Mouse (Mus musculus) splenic B cell, adult 2 months (primary cell): Measurements from ENCODE around the gene Ginm1.
"Not testable (repeated sequence)": the region's sequence is repeated elsewhere in the genome, so short reads cannot be mapped to it uniquely, and the experiment has no call there.

Experiments used
- DNase-seq: peaks from one replicate; pipeline ENCODE4 v3.0.0-alpha.2; 2011; ENCODE audit warnings: low read depth, low spot score
- H3K27me3 ChIP-seq: 2 replicates; pipeline ENCODE4 v1.6.1; 2012; ENCODE audit warnings: mild to moderate bottlenecking, low read length, moderate library complexity, mixed read lengths; ENCODE audit not compliant: control insufficient read depth, poor library complexity, insufficient read depth, severe bottlenecking
- H3K36me3 ChIP-seq: 2 replicates; pipeline ENCODE4 v1.6.1; 2012; ENCODE audit warnings: mild to moderate bottlenecking, low read length, moderate library complexity, mixed read lengths; ENCODE audit not compliant: control insufficient read depth, poor library complexity, insufficient read depth, severe bottlenecking

Ginm1 gene

DNA sequence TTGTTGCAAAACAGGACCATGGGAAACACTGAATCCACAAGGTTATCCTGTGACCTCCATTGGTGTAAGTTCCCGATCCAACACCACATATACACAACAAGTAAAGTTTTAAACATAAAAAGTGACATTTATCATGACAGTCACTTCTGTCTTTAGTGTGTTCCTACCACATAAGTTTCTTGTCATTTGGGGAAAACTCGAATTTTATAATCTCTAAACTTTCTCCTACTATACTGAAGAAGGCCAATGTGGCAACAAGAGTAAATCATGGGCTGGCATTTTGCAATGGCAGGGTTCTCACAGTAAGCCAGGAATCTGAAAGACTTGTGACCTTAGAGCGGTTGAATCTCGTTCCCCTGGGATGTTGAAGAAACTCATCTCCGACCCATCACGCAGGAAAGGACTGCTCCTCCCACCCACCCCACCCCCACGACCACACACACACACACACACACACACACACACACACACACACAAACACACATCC, 12.8 kb downstream of the Ginm1 start:
- peaks cover 2% of the 10 kb centered on the region for H3K36me3 ChIP-seq
- H3K27me3 ChIP-seq: no peaks in the 10 kb centered on the region
- no peak for DNase-seq

DNA sequence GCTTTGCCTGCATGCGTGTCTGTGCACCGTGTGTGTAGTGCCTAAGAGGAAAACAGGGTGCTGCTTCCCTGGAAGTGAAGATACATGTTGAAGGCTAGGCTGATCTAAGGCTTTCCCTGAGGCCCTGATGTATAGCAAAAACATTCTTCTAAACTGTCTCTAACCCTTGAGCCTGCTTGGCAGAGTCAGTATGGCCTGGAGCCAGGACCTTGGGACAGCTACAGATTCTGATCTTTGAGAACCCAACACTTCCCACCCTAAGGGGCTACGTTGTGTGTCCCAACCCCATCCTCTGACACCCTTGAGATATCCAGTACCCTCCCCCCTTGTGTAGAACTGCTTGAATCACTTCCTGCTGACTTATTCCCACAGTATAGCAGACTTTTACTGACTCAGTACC, 14.3 kb downstream of the Ginm1 start:
- peaks cover 5% of the 10 kb centered on the region for H3K36me3 ChIP-seq
- H3K27me3 ChIP-seq: no peaks in the 10 kb centered on the region
- no peak for DNase-seq

DNA sequence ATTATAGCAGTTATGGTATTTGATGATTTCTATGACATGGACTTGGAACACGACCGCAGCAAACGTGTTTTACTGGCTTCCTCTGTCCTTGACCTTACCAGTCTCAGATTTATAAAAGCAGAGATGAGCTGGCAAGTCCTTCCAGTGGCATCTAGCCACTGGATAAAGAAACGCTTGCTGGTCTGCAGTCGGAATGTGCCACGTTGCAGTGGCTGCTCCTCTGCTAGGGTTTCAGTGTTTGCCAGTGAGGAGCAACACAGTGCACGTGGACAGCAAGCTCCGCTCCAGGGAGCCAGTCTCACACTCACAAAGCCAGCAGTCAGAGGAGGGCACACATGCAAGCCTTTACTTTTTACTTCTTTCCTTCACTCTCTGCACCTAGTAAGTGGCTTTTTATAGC, 17.2 kb downstream of the Ginm1 start:
- H3K36me3 ChIP-seq: peaks cover 5% of the 10 kb centered on the region
- no peaks in the 10 kb centered on the region for H3K27me3 ChIP-seq
- no peak for DNase-seq

DNA sequence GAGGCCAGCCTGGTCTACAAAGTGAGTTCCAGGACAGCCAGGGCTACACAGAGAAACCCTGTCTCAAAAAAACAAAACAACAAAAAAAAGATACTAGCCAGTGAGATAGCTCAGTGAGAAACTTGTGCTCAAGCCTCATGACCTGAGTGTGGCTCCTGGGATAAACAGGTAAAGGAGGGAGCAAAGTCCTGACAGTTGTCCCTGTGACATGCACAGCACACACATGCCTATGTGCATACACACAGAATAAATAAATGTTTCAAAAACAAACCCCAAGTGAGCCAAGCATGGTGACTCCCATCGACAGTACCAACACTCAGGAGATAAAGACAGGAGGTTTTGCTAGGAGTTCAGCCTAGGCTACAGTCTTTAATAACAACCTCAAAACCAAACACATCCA, 19.9 kb downstream of the Ginm1 start:
- no peak for DNase-seq
- Histone ChIP-seq H3K27me3 (no peaks in the 10 kb centered on the region), H3K36me3 (peaks cover 5% of the 10 kb centered on the region)

DNA sequence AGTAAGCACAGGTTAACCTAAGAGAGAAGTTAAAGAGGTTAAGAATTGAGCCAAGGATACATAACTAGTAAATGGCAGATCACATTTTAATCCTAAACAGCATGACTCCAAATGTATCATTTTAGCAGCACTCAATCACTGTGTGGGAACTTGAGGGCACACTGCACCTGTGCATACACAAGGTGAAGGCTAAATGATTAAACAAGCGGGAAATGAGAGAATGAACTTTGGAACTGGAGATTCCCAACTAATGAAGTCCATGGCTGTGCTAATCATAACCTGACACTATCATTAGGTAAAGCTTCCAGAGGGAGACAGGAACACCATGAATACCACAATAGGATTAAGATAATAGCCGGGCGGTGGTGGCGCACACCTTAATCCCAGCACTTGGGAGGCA, 20.3 kb downstream of the Ginm1 start:
- no peak for DNase-seq
- peaks cover 5% of the 10 kb centered on the region for H3K36me3 ChIP-seq
- no peaks in the 10 kb centered on the region for H3K27me3 ChIP-seq

DNA sequence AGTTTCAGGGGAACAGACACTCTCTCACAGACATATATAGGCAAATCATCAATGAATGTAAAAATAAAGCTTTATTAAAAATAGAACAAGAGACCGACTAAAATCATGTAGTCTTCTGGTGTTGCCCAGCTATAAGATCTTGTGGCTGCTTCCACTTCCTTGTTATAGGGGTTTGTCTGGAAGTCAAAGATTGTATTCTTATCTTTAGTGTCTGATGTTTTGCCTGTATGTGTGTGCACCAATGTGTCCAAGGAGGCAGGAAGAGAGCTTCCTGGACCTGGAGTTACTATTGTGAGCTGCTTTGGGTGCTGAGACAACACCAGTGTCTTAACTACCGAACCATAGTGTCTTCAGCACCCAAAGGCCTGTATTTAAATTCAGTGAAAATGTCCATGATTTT, 35.1 kb downstream of the Ginm1 start:
- no peak for DNase-seq
- Histone ChIP-seq H3K36me3 (peaks cover 9% of the 10 kb centered on the region), H3K27me3 (no peaks in the 10 kb centered on the region)

DNA sequence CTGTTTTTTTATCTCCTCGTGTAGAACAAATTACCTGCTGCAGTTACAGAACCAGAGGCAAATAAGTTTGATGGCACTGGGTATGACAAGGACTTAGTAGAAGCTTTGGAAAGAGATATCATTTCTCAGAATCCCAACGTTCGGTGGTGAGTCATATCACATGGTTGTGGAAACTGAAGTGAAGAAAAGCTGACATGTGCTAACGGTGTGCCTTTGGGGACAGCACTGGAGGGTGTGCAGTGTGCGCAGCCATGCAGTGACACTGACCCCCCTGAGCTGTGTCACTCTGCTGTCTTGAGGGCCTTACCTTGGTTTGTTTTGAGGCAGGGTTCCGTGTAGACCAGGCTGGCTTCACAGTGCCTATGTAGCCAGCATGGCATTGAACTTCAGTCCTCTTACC, 43.9 kb downstream of the Ginm1 start:
- H3K36me3 ChIP-seq: peaks cover 8% of the 10 kb centered on the region
- DNase-seq: no peak
- H3K27me3 ChIP-seq: no peaks in the 10 kb centered on the region

DNA sequence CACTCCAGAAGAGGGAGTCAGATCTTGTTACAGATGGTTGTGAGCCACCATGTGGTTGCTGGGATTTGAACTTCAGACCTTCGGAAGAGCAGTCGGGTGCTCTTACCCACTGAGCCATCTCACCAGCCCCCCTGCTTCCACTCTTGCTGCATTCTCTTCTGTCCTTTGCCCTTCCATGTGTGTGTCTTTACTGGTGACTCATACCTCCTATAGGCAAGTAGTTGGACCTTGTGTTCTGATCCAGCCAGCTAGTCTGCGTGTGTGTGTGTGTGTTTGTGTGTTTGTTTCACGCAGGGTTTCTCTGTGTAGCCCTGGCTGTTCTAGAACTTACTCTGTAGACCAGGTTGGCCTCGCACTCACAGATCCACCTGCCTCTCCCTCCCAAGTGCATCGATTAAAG, 47.1 kb downstream of the Ginm1 start:
- H3K36me3 ChIP-seq: peaks cover 18% of the 10 kb centered on the region
- DNase-seq, H3K27me3 ChIP-seq: not testable (repeated sequence)

DNA sequence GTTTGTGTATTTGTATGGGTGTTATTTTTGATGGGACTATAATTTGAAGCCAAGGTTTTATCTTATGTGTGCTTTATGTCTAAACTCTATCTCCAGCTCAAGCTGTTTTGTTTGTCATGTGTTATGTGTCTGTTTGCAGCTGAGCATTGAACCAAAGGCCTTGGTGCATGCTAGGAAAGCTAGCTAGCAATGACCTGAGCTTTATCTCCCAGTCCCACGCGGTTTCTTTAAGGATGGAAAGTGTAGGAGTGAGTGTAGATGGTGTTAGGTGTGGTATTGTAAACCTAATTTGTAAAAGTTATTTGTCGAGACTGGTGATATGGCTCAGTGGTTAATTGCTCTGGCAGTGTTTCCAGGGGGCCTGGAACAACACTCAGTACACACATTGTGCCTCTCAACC, 54.7 kb downstream of the Ginm1 start:
- Histone ChIP-seq H3K36me3 (peaks cover 6% of the 10 kb centered on the region; the same call in 1 of the 2 replicates), H3K27me3 (no peaks in the 10 kb centered on the region)
- DNase-seq: no peak

DNA sequence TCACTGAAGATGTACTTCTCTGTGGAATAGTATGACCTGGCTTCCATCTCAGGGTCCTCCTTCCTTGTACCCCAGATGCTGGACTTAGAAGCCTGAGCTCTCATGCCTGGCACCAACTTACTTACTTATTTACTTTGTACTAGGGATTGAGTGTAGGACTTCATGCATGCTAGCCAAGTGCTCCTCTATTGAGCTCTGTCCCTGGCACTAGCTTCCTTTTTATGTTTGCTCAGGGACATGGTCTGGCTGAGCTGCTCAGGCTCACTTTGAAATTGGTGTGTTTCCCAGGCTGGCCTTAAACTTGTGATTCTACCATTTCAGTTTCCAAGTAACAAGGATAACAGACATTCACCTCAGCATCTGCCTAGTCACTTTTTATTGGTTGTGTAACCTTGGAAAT, 55.5 kb downstream of the Ginm1 start:
- H3K36me3 ChIP-seq: peaks cover 5% of the 10 kb centered on the region; the same call in 1 of the 2 replicates
- DNase-seq: no peak

DNA sequence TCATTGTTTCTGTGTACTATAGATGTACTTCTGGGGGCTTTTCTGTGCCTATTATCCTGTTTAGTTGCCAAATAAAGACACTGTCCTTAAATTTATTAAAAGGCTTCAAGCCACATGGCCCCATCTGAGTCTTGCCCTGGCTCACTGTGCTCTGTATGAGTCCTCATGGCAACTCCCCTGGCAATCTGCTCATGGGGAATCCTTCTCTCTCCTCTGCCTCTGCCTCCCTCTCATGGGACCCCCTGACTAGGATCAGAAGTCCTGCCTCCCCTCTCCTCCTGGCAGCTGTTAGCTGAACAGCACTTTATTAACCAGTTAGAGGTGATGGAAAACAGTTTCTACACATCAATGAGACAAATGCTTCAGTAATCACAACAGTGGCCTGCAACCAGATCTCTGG, 61.0 kb downstream of the Ginm1 start:
- Histone ChIP-seq H3K36me3 (no peaks in the 10 kb centered on the region), H3K27me3 (no peaks in the 10 kb centered on the region)
- DNase-seq: no peak

More for the DNA sequence above, 55.5 kb downstream of the Ginm1 start:
- H3K27me3 ChIP-seq: no peaks in the 10 kb centered on the region

DNA sequence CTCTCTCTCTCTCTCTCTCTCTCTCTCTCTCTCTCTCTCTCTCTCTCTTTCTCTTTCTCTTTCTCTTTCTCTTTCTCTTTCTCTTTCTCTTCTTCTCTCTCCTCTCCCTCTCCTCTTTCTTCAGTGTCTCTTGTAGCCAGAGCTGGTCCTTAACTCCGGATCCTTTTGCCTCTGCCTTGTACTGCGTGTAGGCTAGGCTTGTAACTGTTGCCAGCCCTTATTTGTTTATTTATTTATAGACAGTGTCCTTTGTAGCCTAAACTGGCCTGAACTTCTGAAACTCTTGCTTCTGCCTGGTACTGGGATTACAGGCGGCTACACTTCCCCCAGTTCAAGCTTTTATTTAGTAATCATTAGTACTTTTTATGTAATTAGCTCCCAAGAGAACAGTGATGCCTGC, 65.6 kb downstream of the Ginm1 start:
- DNase-seq: peak; percentile 22
- H3K27me3 ChIP-seq: no peaks in the 10 kb centered on the region
- H3K36me3 ChIP-seq: no peaks in the 10 kb centered on the region

DNA sequence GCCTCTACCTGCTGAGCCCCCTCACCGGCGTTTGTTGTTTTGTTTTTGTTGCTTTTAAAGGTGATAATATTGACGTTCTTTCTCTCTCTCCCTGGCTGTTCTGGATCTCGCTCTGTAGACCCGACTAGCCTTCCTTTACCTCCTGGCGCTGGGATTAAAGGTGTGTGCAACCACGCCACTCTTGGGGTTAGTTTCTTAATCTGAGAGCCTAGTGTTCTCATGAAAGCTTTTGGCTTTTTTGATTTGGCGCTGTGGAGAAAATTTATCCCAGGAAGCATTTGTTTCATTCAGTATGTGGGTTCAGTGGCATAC, 66.2 kb downstream of the Ginm1 start:
- peak; percentile 17 for DNase-seq
- Histone ChIP-seq H3K27me3 (no peaks in the 10 kb centered on the region), H3K36me3 (no peaks in the 10 kb centered on the region)

DNA sequence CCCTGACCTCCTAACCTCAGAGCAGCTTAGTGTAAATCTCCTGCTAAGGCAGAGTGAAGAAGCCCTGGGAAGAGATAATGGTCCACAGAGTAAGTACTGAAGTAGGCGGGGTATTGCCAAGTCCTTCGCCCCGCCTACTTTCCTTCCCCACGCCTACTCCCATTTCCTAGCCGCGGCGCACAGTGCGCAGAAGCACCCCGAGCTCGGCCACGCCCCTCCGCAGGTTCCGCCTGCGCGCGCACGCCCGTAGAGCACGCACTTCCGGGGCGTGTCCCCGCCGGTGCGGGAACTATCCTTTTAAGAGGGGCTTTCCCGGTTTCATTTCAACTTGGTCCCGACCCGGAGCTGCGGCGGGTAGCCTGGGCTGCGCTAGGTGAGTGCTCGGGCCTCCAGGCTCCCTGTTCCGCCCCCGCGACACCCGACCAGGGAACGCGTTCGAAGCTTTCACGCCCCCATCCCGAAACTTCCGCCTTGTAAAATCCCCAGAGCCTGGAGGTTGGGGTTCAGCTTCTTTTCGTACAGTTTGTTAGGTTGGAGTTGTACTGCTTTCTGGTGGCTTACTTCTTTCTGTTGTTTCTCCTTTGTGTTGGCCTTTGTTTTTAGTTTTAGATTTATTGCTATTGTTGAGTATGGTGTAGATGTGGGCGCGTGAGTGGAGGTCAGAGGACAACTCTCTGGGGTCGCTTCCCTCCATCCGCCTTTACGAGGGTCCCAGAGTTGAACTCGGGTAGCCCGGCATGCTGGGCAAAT, 66.7 kb downstream of the Ginm1 start, which contains the start of gene Katna1:
TSS of gene Katna1 (plus strand) at position 250 of the 750 bp plus-strand sequence.
- DNase-seq: peak; percentile 98
- Histone ChIP-seq H3K27me3 (no peaks in the 10 kb centered on the region), H3K36me3 (no peaks in the 10 kb centered on the region)
